Mouse (Mus musculus) bone marrow macrophage, adult 2 months (primary cell): ENCODE measurements around the gene Cbfa2t2.

ENCODE experiments used
- CTCF ChIP-seq: IDR thresholded peaks from 2 replicates; pipeline ENCODE4 v1.5.1; 2012; ENCODE audit warnings: low read depth, mild to moderate bottlenecking, low read length, moderate library complexity
- POLR2A ChIP-seq: IDR thresholded peaks from 2 replicates; pipeline ENCODE4 v1.6.1; 2012; ENCODE audit warnings: mild to moderate bottlenecking, low read depth, low read length, borderline replicate concordance

DNA sequence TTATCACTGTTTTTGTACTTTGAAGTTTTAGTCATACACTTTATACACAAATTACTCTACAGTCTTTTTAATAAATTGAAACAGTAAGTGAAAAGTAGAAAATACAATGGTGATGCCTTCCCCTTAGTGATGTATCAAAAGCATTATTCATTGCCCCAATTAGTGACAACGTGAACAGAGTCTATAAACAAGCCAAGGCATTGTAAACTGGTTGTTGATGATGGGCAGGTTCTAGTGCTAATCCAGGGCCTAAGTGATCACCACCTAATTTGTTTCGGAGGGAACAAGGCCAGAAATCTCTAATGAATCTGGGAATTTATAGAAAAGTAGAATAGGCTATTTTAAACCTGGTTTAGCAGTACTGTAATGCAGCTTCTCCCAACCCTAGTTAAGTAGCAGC lies 70.8 kb downstream of the Cbfa2t2 start:
- TF ChIP-seq CTCF (no peak), POLR2A (no peak)
